Mouse (Mus musculus) heart, postnatal 0 days (tissue): ENCODE measurements around the gene Ccdc114.

ENCODE experiments used
- CTCF ChIP-seq: IDR thresholded peaks from 2 replicates; pipeline ENCODE4 v1.5.1; 2016; ENCODE audit warnings: antibody characterized with exemption, control low read depth, low read depth
- EP300 ChIP-seq: IDR thresholded peaks from 2 replicates; pipeline ENCODE4 v1.6.1; 2016; ENCODE audit warnings: antibody characterized with exemption, low read depth

DNA sequence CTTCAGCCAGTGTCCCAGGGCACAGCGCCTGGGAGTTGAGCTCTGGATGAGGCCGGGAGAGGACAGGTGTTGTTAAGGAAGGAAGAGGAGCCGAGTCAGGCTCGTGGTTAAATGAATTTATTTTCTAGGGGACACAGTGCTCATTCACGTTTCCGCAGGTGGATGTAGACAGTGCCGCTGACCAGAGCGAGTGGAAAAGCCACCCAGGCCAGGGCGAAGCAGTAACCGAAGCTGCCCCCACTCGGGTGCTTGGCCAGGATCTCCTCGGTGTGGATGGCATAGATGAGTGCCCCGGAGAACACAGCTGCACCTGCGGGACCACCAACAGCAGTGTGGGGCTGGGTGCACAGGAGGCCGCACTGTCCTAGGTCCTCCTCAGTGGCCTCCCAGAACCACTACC lies 5.9 kb upstream of the Ccdc114 start:
- TF ChIP-seq EP300 = no peak
- TF ChIP-seq CTCF = no peak
